8 mouse cellular contexts compared by ENCODE assay signal in the genomic region with DNA sequence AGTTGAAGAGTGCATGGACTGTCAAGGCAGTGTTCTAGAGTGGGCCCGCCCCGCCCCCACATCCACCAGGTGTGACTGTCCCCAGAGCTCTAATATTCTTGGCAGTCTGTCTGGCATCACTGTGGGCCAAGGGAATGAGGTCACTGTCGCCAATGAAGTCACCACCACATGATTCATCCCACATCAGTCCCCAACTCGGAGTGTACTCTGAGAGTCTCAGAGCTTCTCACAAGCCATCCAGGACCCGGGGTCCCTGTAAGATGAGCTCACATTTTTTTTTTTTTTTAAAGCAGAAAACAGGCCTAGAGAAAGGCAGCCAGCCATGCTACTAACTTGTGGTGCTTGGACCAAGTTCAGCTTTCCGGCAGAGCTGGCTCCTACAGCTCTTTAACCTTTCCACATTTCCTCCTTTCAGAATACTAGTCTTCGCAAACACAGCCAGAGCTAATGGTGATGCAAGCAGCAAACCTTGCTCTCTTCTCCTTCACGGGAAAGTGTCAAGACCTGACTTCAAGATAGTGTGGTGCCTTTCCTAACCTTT. TPM values are rescaled to one million over a fixed set of nuclear protein-coding genes. Genes with fewer than 3 reads are reported as not detected.
DNase-seq lines count a peak whose midpoint lies in the region; ATAC-seq and TF ChIP-seq lines count a peak whose summit lies in the region.
"Had no signal": no experiment of that assay in that cellular context is flagged by ENCODE, and none has a peak within 500 bp of the region (broad histone marks: within the 10 kb centered on the region; RNA-seq: fewer than 3 reads in every experiment).

No protein-coding gene starts in this region.

- H3K27me3 ChIP-seq in embryonic facial prominence, embryonic 14.5 days (replicated peaks; ENCODE audit: control insufficient read depth, insufficient read depth, low read length), result no peaks in the 10 kb centered on the region
- no peaks in the 10 kb centered on the region for H3K27me3 ChIP-seq in lung, postnatal 0 days (replicated peaks; ENCODE audit: insufficient read depth, low read length)

- no peaks in the 10 kb centered on the region for H3K9me3 ChIP-seq in embryonic facial prominence, embryonic 14.5 days (ENCODE audit: control insufficient read depth, low read length)
- no peaks in the 10 kb centered on the region for H3K9me3 ChIP-seq in lung, postnatal 0 days (ENCODE audit: low read length)
- H3K9me3 ChIP-seq: megakaryocyte, embryonic 14.5 days had no signal

- TF ChIP-seq EP300 in lung, postnatal 0 days (IDR thresholded peaks at IDR 0.05), result no peak

- H3K36me3 ChIP-seq in embryonic facial prominence, embryonic 14.5 days (ENCODE audit: control insufficient read depth, insufficient read depth, low read length), result no peaks in the 10 kb centered on the region
- no peaks in the 10 kb centered on the region for H3K36me3 ChIP-seq in lung, postnatal 0 days (ENCODE audit: insufficient read depth, low read length)

- 48% methylated on average over 8 of the region's 8 CpGs for WGBS in embryonic facial prominence, embryonic 14.5 days
- 48% methylated on average over 8 of the region's 8 CpGs for WGBS in lung, postnatal 0 days

- peak; percentile 60 for DNase-seq in 3134 (ENCODE audit: extremely low read depth, insufficient read length, low spot score)
- DNase-seq in 3T3-L1 (ENCODE audit: low read depth, low spot score), result peak; percentile 61
- peak; percentile 73 for DNase-seq in embryonic facial prominence, embryonic 14.5 days (ENCODE audit: low spot score)
- peak; percentile 61 to 66 for DNase-seq in heart, postnatal 36 days
- DNase-seq in lung, postnatal 0 days (ENCODE audit: low spot score), result peak; percentile 80
- DNase-seq in left cerebral cortex, adult 11 months (ENCODE audit: low spot score), result no peak
- no peak for DNase-seq in embryo, embryonic 11 days

- H3K9ac ChIP-seq in embryonic facial prominence, embryonic 14.5 days (ENCODE audit: low read depth, low read length), result no peak overlapping the region
- H3K9ac ChIP-seq in lung, postnatal 0 days (replicated peaks; ENCODE audit: low read depth), result no peak overlapping the region

- no peak overlapping the region for H3K4me3 ChIP-seq in embryonic facial prominence, embryonic 14.5 days (ENCODE audit: low read depth, low read length)
- no peak overlapping the region for H3K4me3 ChIP-seq in lung, postnatal 0 days (ENCODE audit: low read depth, low read length)

- intact Hi-C loops in heart, postnatal 36 days (cut with DNase I), result loop anchor here (5.0 kb wide), 2 partner anchors 146 to 301 kb away; a partner anchor contains a TSS

- H3K4me2 ChIP-seq in embryonic facial prominence, embryonic 14.5 days (ENCODE audit: low read depth, low read length), result peak overlapping the region; percentile 67; the same call in 1 of the 2 replicates
- H3K4me2 ChIP-seq in lung, postnatal 0 days (replicated peaks; ENCODE audit: low read depth, low read length), result peak overlapping the region; percentile 94; the same call in 1 of the 2 replicates

- peaks cover 29% of the 10 kb centered on the region for H3K4me1 ChIP-seq in embryonic facial prominence, embryonic 14.5 days (ENCODE audit: control insufficient read depth, insufficient read depth, low read length)
- peaks cover 2% of the 10 kb centered on the region; the same call in 1 of the 2 replicates for H3K4me1 ChIP-seq in lung, postnatal 0 days (ENCODE audit: insufficient read depth, low read depth, low read length)

- H3K27ac ChIP-seq in embryonic facial prominence, embryonic 14.5 days (replicated peaks; ENCODE audit: low read depth, low read length), result peak overlapping the region; percentile 96
- H3K27ac ChIP-seq in lung, postnatal 0 days (ENCODE audit: low read length), result 0 out of 2 replicates have a peak overlapping the region, but pooled peaks have one; percentile 93

- ATAC-seq in embryonic facial prominence, embryonic 14.5 days (ENCODE audit: low read depth), result no peak
- peak; percentile 3; the same call in 1 of the 2 replicates for ATAC-seq in lung, postnatal 0 days

- TF ChIP-seq CTCF in lung, postnatal 0 days (IDR thresholded peaks at IDR 0.05), result no peak

RNA-seq across cellular contexts. Expression of a gene that starts 1.5 kb away (rescaled TPM):
- polyA plus RNA-seq in embryonic facial prominence, embryonic 14.5 days (2014; fragmentation: Nextera tagmentation; extraction: Ambion mirVana), result 36.9 and 37.8 TPM in 2 replicates
- 100 to 1,000 TPM; 144 to 146 TPM for total RNA-seq in heart, postnatal 36 days (2021)
- 10.7 and 11.5 TPM in 2 replicates for polyA plus RNA-seq in lung, postnatal 0 days (2015; fragmentation: Nextera tagmentation; extraction: Ambion mirVana)

RNA-seq across cellular contexts. Expression of a gene that starts 13.7 kb away (rescaled TPM):
- polyA plus RNA-seq in embryonic facial prominence, embryonic 14.5 days (2014; fragmentation: Nextera tagmentation; extraction: Ambion mirVana), result not detected in 2 replicates
- total RNA-seq in heart, postnatal 36 days (2021), result not detected
- not detected in 2 replicates for polyA plus RNA-seq in lung, postnatal 0 days (2015; fragmentation: Nextera tagmentation; extraction: Ambion mirVana)

RNA-seq across cellular contexts. Expression of a gene that starts 44.2 kb away (rescaled TPM):
- not detected in 2 replicates for polyA plus RNA-seq in embryonic facial prominence, embryonic 14.5 days (2014; fragmentation: Nextera tagmentation; extraction: Ambion mirVana)
- not detected for total RNA-seq in heart, postnatal 36 days (2021)
- not detected in 2 replicates for polyA plus RNA-seq in lung, postnatal 0 days (2015; fragmentation: Nextera tagmentation; extraction: Ambion mirVana)

Comparison
In these comparisons a context has a peak if more than half of its experiments do, and no peak if none do; other contexts are left out.
1. DNase-seq: peak in 3134 (single experiment), 3T3-L1 (single experiment), embryonic facial prominence, embryonic 14.5 days (single experiment), heart, postnatal 36 days (2 of 2) and lung, postnatal 0 days (single experiment); none in left cerebral cortex, adult 11 months (single experiment) and embryo, embryonic 11 days (single experiment).